Mouse (Mus musculus) myocyte (in vitro differentiated cells): ENCODE measurements around the gene Asic2.

Source experiments
- POLR2A ChIP-seq: IDR thresholded peaks from one replicate; pipeline ENCODE4 v1.6.1; 2011; ENCODE audit warnings: low read depth, mild to moderate bottlenecking, control low read depth, moderate library complexity; ENCODE audit not compliant: insufficient read length
- REST ChIP-seq: IDR thresholded peaks from one replicate; pipeline ENCODE4 v1.6.1; 2011; ENCODE audit warnings: mild to moderate bottlenecking, control low read depth, moderate library complexity; ENCODE audit not compliant: insufficient read depth, insufficient read length

GRCm38 (mm10) chr11:81816531-81816930 is 151.7 kb downstream of the Asic2 start:
- TF ChIP-seq POLR2A (no peak), REST (no peak)
